Mouse (Mus musculus) ovary, adult 18-20 months (tissue): ENCODE measurements around the gene Nek8.
A peak's percentile ranks its signal among the peaks of the same experiment; 100 is the strongest.

ENCODE experiments used
- DNase-seq: peaks from one replicate; pipeline ENCODE4 v3.0.0; 2022; ENCODE audit warnings: low spot score, mixed read lengths

Nek8 gene

DNA sequence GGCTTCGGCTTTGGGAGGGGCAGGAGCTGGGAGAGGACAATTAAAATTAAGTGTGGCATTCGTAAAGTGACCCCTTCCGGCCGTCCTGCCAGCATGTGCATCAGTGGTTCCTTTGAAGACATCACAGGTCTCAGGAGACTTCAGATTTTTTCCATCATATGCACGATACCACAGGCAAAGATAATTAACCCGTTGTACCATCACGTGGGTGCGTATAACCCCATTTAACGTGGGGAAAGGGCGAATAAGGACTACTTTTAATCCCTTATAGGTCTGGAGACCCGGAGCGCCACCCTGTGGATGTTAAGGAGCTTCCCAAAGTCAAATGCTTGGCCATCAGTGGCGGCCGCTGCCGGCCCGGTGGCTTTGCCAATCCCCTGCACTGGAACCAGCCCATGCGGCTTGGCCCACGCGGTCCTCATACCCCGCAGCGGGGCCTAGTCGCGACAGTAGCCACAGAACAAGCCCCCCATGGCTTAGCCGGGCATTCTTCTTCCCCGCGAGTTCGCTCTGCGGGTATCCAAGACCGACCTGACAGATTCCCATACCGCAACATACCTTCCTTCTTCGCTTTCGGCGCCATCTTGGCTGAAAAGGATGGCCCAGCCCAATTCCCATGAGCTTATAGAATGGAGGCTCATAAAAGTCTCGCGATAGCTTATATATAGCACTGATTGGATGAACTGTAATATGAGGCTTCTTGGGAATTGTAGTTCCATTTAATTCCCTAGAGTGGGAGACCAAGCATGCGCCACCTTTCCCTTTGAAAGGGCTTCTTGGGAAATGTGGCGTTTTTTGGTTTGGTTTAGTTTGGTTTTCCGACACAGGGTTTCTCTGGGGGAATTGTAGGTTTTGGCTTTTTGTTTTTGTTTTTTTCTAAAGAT lies 6.7 kb upstream of the Nek8 start, which contains the start of gene Rpl23a:
TSS of gene Rpl23a (minus strand) at position 624 of the 884 bp plus-strand sequence.
- DNase-seq = peak; percentile 70

DNA sequence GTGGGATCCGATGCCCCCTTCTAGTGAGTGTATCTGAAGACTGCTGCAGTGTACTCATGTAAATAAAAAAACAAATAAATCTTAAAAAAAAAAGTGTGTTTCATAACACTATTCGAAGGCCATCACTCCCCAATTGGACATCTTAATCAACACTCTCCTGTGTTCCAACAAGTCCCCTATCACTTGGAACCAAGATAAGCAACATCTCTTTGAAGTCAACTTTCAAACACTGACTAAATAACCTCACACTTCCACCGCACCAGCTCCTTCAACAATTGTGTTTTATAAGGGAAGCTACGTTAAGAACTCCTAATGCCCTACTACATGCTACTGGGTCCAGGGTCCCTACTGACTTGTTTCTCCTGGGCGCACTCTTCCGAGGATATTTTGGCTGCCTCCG lies 6.0 kb upstream of the Nek8 start:
- no peak for DNase-seq

DNA sequence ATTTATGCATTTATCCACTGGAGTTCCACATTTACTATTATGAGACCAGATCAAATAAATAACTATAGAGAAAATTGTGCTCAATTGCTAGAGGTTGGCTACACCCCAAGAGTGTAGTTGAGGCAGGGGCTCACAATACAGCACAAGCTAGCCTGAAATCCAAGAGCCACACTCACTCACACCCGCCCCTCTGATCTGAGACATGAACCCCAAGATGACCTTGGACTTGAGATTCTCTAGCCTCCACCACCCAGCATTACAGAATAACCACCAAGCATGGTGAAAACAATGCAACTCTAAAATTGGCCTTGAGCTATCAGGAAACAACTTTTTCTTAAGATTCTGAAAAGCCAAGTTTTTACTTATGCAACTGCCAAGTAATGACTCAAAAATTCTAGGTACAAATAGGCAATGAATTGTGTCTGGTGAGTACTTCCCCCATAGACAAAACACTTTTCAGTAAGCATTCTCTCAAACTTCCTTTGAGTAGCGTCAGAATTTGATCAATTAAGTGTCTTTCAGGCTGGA lies 5.4 kb upstream of the Nek8 start:
- DNase-seq = no peak

DNA sequence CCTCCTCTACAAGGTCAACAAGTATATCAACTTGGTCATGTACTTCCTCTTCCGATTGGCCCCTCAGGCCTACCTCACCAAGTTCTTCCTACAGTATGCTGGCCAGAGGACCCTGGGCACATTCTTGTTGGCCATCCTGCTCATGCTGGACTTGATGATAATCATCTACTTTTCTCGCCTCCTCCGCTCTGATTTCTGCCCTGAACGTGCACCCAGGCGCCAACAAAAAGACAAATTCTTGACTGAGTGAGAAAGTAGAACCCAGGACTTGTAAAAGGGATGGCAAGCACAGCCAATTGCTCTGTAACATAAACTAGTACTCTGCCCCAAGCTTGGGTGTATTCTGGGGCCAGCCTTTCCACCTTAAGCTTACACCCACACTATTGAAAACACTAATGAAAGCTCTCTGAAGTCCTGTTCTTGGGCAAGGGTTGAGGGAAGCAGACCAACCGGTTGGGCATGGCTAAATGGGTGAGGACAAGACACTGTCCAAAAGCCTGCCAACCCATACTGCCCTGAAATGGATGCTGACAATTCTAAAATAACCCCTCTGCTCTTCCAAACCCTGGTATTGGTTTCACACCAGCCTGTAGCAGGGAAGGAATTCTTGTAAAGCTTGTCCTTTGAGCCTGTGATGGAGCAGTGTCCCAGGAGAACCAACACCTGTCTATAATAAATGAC lies 3.7 kb upstream of the Nek8 start:
- DNase-seq = no peak

DNA sequence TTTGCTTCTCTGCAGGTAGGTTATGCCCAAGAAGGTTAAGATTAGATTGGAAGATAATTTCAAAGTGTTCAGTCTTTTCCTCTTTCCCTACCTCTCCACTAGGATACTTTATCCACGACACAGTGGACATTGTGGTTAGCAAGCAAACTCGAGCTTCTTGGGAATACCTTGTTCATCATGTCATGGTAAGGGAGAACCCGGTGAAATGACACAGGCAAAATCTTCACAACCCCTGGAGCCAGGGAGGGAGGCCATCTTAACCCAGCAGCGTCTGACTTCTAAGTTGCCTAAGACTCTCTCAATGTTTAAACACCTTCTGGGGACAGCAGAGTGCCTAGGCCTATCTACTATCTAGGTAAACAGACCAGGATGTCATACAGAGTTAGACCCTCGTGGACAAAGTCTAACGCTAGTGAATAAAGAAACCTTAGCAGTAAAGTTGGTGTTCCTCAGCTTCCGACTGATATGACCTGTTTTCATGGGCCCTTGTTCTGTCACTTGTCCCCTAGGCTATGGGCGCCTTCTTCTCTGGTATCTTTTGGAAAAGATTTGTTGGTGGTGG lies 3.0 kb upstream of the Nek8 start:
- DNase-seq = no peak

DNA sequence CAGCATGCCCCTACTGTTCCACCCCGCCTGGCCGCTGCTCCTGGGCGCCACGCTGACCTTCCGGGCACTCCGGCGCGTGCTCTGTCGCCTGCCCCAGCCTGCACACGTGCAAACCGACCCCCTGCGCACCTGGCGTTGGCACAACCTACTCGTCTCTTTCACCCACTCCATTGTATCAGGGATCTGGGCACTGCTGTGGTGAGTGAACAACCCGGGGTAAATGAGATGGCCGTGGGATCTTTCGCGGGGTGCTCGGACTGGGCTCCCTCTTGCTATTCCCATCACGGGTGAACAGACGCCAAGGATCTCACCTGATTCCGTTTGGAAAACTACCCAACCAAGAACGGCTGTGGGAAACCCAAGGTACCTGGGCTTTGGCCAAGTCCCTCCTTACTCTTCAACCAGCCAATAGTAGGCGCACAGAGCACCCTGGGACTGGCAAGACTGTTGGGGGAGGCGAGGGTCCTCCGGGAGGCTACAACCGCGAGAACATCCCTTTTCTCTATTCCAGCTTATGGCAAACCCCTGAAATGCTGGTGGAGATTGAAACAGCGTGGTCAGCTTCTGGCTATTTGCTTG lies 2.5 kb upstream of the Nek8 start:
- DNase-seq = peak; percentile 62

DNA sequence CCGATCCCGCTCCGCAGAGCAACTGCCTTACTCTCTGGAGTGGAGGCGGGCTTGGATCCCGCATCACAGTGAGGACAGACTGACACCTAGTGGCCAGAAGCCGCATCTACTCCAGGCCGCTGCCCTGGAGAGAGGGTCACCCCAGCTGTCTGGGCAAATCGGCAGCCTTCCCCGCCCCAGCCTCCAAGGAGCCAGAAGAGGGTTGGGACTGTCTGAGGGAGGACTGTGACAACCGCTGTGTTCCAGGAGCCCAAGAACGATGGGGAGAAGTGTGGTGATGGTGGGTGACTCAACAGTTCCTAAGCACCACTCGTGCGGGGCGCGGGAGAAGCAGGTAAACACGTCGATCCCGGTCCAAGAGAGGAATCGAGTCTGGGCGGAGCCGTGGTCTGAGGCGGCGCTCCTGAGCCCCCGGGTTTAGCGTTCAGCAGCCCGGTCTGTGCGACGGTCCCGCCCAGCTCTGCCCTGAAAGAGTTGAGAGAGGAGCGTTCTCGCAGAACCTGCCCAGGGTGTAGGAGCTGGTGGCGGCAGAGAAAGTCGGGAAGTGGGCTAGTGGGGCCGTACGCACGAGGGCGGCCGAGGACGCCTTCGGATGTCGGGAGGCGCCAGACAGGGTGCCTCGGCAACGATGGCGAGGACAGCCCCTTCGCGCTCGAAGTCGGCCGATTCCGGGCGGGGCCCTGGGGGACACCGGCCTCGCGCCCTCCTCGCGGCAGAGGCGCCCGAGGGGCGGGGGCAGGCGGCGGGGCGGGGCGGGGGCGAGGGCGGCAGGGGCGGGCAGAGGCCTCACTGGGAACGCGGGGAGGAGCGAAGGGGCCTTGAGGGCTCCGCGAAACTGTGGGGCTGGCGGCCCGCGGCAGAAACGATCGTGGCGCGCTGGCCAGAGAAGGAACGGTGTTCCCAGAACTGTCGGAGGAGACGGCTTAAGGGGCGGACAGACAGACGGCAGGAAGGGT lies 1.7 kb upstream of the Nek8 start:
- peak; percentile 93 for DNase-seq

DNA sequence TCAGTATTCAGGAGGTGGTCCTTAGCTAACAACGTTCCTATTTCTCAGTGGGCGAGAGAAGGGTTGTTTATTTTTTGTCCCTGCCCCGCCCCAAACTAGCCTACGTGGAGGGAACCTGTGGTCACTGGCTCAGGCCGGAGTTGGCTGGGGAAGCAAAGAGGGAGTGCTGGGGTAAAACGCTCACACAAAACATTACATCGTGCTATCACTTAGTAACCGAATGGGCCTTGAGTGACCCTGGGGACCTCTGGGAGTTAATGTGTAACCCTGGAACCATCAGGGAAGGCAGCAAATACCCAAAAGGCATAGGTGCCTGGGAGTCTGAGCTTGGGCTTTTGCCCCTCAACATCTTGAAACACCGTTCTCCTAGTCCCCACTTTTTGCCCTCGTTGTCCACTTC lies 962 bp upstream of the Nek8 start:
- no peak for DNase-seq

DNA sequence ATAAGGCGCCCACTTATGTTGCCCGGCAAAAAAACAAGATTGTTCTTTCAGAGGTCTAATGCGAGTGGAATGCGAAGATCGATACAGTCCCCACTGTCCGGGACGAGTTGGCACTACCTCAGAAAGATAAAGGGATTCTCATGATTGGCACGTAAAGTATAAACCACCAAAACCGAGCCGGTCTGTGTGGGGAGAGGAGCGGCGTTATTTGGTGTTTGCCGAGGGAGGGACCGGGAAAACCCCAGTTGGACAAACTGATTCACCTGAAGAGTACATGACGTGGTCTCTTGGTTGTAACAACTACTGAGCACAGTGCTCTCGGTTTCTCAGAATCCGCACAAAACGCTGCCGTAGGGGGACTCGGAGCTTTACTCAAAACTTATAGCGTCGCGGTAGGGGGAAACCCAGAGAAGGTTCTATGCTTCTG lies 443 bp upstream of the Nek8 start:
- DNase-seq = no peak

DNA sequence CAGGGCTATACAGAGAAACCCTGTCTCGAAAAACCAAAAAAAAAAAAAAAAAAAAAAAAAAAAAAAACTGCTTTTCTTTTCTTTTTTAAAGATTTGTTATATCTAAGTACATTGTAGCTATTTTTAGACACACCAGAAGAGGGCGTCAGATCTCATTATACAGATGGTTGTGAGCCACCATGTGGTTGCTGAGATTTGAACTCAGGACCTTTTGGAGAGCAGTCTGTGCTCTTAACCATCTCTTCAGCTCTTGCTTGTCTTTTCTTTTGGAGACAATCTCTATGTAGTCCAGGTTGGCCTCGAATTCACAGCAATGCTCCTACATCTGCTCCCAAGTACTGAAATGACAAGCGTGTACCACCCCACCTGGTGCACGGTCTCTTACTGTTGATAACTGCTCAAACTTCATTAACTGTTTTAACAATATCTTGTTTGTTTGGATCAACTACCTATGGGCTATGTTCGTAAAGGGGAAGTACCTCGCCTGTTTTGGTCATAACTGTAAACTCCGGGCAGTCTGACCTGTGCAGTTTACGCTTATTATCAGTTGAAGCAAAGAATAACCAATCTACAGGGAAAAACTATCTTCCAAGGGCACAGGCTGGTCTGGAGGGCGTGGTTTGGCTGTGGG lies 589 bp downstream of the Nek8 start:
- peak; percentile 92 for DNase-seq

DNA sequence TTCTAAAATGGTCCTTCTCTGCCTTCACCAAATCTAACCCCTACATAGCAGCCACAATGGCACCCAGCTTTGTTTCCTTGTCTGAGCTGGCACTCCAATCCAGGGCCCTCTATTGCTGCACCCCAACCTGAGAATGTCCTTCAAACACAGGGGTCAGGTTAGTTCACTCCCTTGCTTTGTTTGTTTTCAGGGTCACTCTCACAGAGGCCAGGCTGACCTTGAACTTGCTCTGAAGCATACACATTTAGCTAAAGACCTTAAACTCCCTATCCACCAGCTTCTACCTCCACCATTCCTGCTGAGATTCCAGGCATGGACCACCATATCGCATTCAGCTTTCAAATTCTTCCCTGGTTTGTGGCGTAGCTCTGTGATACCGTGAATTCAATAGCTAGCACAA lies 2.0 kb downstream of the Nek8 start:
- no peak for DNase-seq

DNA sequence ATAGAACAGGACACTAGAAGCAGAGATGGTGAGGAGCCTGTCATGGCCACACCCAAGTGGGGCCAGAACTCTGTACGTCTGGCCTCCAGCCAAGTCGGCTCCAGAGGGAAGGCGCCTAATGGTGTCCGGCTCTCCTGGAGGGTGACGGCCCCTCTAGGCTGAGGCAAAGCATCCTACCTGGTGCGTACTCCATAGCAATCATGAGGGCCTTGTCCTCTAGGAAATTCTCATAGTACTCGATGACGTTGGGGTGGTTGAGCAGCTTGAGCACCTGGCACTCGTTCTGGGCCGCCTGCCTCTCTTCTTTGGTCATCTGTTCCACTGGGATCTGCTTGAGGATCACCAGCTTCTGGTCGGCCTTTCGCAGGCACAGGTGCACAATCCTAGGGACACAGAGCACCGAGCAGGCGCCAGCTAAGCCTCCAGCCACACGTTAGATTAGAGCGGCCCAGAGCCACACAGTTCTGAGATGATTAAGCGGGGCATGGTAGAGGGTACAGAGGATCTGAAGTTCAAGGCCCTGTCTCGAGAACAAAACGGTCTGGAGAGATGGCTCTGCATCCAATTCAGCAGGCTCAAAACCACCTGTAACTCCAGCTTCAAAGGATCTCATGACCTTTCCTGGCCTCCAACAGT lies 3.6 kb downstream of the Nek8 start:
- no peak for DNase-seq

DNA sequence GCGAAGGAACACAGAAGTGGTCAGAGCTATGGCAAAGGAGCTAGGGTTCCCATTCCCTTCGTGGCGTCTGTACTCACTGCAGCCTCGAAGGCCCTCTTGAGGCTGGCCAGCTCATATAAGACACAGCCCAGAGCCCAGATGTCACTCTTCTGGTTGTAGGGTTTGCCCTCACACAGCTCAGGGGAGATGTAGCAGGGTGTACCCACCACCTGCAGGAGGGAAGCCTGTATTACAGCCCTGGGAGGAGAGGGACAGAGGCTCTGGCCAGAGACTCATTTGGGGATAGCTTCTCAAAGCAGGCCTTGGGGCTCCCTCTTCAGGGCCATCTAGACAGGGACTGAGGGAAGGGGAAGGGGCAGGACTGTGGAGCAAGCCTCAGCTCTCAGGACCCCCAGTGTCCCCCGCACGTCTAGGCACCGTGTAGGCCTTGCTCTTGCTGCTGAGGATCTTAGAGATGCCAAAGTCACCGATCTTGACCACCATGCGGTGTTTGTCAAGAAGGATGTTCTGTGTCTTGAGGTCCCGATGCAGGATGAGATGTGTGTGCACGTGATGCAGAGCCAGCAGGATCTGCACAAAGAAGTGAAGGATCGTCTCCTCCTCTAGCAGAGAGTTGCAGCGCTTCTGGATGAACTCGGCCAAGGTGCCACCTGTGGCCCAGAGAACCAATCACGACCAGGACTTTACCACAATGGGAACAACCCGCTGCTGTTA lies 4.3 kb downstream of the Nek8 start:
- no peak for DNase-seq

DNA sequence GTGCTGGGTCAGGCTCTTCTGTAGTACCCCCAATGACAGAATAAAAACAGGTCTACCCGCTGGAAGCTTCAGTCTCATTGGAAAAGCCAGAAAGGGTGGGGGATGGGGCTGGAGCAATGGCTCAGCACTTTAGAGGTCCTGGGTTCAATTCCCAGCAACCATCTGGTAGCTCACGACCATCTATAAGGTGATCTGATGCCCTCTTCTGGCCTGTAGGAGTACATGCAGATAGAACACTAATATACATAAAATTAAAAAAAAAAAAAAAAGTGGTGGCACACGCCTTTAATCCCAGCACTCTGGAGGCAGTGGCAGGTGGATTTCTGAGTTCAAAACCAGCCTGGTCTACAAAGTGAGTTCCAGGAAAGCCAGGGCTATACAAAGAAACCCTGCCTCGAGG lies 5.1 kb downstream of the Nek8 start:
- no peak for DNase-seq

DNA sequence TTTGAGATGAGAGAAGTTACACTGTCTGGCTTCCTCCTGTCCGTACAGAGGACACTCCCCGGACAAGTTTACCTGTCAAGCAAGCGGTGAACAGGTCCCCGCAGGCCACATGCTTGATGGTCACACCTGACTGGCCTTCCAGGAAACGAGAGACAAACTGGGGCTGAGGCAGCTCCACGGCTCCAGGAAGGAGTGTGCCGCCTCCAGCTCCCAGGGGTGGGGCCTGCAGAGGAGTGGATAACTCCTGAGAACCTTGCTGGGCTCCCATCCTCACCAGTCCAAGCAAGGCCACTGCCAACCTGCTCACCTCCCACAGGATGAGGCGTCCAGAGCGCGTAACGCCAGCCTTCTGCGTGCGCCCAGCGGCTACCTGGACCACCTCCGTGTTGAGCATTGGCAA lies 6.2 kb downstream of the Nek8 start:
- no peak for DNase-seq

DNA sequence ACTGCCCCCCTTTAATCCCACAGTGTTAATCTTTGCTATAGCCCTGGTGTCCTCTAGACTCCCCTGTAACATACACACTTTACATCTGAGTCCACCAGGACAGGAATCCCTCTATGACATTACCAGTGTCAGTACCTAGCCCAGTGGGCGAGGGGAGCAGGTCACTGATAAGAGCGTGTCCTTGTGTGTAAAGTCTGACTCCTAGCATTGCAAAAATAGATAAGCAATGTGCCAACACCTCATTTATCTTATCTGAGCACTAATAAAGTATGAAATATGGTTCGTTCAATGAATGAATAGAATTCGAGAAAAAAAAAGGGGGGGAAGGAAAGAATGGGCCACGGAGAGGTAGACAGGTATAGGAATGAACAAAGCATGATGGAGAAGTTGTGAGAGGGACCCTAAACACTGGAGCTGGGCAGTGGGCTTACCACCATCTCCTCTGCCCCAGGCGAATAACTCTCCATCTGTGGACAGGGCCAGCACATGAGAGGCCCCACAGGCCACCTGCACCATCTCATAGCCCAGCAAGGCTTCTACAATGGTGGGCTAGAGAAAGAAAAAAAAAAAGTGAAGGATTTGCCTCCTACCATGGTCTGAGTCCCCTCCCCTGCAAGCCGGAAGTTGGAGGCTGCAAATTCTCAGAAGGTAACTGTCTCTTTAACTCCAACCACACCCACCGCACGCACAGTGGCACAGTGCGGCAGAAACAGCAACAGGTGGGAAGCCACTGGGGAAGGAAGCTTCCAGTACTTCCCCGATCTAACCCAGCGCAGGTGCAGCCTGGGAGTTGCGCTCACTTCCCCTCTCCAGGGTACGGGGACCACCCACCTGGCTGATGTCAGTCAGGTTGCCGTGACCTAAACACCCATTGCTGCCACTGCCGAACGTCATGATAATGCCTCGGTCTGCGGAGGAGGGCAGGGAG lies 7.7 kb downstream of the Nek8 start:
- no peak for DNase-seq

DNA sequence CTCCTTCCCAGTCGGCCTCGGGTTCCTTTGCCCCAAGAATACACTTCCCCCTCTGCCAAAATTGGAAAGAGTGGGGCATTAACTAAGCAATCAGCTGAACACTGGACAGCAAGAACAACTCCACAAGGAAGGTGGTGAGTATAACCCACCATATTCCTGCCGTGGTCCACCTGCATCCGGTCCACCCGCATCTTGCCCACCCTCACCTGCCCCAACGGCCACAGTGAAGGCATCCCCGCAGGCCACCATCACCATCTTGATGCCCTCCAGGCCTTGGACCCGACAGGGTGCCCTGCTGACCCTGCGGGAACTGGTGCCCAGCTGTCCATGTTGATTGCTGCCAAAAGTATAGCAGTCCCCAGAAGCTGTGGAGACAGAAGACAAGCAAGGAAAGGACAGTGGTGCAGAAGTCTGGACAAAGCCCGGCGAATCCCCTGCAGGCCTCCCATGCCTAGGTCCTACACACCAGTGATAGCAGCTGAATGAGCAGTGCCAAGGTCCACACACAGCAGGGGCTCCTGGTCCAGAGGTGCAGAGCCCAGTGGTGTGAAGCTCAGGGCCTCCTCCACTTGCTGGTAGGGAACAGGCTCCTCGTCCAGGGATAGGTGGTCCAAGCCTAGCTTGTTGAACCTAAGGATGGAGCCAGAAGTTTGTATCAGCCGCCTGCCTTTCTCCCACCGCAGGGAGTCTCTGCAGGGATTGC lies 9.1 kb downstream of the Nek8 start:
- DNase-seq = no peak

DNA sequence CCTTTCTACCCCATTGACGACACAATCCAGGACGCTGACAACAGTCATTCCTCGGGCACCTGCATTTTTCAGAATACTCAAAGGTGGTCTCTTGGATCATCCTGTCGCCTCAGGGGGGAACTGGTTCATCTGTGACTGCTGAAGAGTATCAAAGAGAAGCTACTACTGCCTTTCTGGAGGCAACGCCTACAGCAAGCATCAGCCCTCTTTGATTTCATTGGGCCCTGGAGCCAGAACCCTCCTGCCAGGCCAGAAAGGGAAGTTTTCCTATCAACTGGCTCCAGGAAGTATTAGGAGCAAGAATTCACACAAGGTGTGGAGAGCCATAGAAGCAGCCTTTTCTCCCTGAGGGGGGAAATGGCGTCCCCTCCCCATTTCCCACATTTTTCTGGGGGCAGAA lies 9.8 kb downstream of the Nek8 start:
- no peak for DNase-seq
